Mouse (Mus musculus) layer of hippocampus, postnatal 14 days (tissue): ENCODE results near the gene Gm11236. TPM values are rescaled to one million over a fixed set of nuclear protein-coding genes. Genes with fewer than 3 reads are reported as not detected.
A peak's percentile ranks its signal among the peaks of the same experiment; 100 is the strongest.
"Not testable (repeated sequence)": the region's sequence is repeated elsewhere in the genome, so short reads cannot be mapped to it uniquely, and the experiment has no call there.

Experiments
- DNase-seq, 2 experiments: peaks; one replicate each; pipeline ENCODE4 v3.0.0; 2021 to 2022; ENCODE audit warnings: low spot score in 2 of 2, mixed read lengths in 1 of 2
- long read RNA-seq, 2 experiments: library from polyadenylated mRNA; stranded (forward); transcript quantifications; one replicate each; pipeline ENCODE4 v2.0.0; 2021
- total RNA-seq, 2 experiments: library from RNA; stranded (reverse); gene quantifications; 2 replicates each; pipeline ENCODE4 v1.2.3; 2021

Gene Gm11236
- total RNA-seq: not detected
- long read RNA-seq, experiment 1: 0 reads
- long read RNA-seq, experiment 2: 0 reads

- DNase-seq: not testable (repeated sequence)
Measured at GRCm38 (mm10) chr4:73637821-73638220, at the start of gene Gm11236. Gene Gm11236, plus strand, starts transcription at chr4:73638121.

- DNase-seq: peak in 1 of 2 experiments; percentile 72
Measured at GRCm38 (mm10) chr4:73599248-73599647, 38.7 kb upstream of the Gm11236 start.

GRCm38 (mm10) chr4:73607581-73607980, 30.3 kb upstream of the Gm11236 start, which contains the start of gene Gm11238:
Gene Gm11238, plus strand, starts transcription at chr4:73607881.
- not testable (repeated sequence) for DNase-seq

- not testable (repeated sequence) for DNase-seq
Measured at GRCm38 (mm10) chr4:73622684-73623083, 15.2 kb upstream of the Gm11236 start, which contains the start of gene Gm11237. Gene Gm11237, plus strand, starts transcription at chr4:73622984.

- DNase-seq: not testable (repeated sequence)
Measured at GRCm38 (mm10) chr4:73661864-73662263, 23.9 kb downstream of the Gm11236 start.

GRCm38 (mm10) chr4:73668054-73668453, 30.1 kb downstream of the Gm11236 start, which contains the start of gene Gm11239:
Gene Gm11239, plus strand, starts transcription at chr4:73668354.
- not testable (repeated sequence) for DNase-seq

- not testable (repeated sequence) for DNase-seq
Measured at GRCm38 (mm10) chr4:73683216-73683615, 45.3 kb downstream of the Gm11236 start, which contains the start of gene Gm428. Gene Gm428, plus strand, starts transcription at chr4:73683516.

Other genes with a start within 250 kb of the Gm11236 start
- not detected for gene Gm11487, start 233.0 kb upstream of the Gm11236 start, total RNA-seq
- not detected for gene Gm11238, start 30.2 kb upstream of the Gm11236 start, total RNA-seq
- not detected for gene Gm11237, start 15.1 kb upstream of the Gm11236 start, total RNA-seq
- gene Gm11239, start 30.2 kb downstream of the Gm11236 start, total RNA-seq: not detected
- not detected for gene Gm428, start 45.4 kb downstream of the Gm11236 start, total RNA-seq
- under 1 TPM; 0.25 to 0.31 TPM for gene Rasef, start 152.9 kb downstream of the Gm11236 start, total RNA-seq
- gene Gm11758, start 238.1 kb downstream of the Gm11236 start, total RNA-seq: not detected